Mouse (Mus musculus) liver, embryonic 11.5 days (tissue): ENCODE measurements around the gene Itgb6. TPM values are rescaled to one million over a fixed set of nuclear protein-coding genes. Genes with fewer than 3 reads are reported as not detected.

Source experiments
- ATAC-seq: fragments of 200-750 bp; cut with Nextera tagmentation; replicated peaks from 2 replicates; pipeline ENCODE4 v1.8.0; 2017; ENCODE audit warnings: moderate number of reproducible peaks, mild to moderate bottlenecking, moderate TSS enrichment, moderate library complexity; ENCODE audit not compliant: low FRiP score
- DNase-seq: peaks from one replicate; pipeline ENCODE4 v3.0.0-alpha.2; 2017; ENCODE audit warnings: low spot score
- H3K27ac ChIP-seq: fragments of 300-500 bp; sonication (generic); 2 replicates; pipeline ENCODE4 v1.5.1; 2014; ENCODE audit warnings: mild to moderate bottlenecking, low read depth, low read length, control low read depth
- H3K27me3 ChIP-seq: fragments of 300-500 bp; sonication (generic); replicated peaks from 2 replicates; pipeline ENCODE4 v1.6.1; 2014; ENCODE audit warnings: low read length, mixed read lengths; ENCODE audit not compliant: control insufficient read depth, insufficient read depth
- H3K36me3 ChIP-seq: fragments of 300-500 bp; sonication (generic); 2 replicates; pipeline ENCODE4 v1.6.1; 2014; ENCODE audit warnings: mild to moderate bottlenecking, low read length, moderate library complexity, mixed read lengths; ENCODE audit not compliant: control insufficient read depth, insufficient read depth
- H3K4me1 ChIP-seq: fragments of 300-500 bp; sonication (generic); replicated peaks from 2 replicates; pipeline ENCODE4 v1.6.1; 2014; ENCODE audit warnings: low read length, mixed read lengths; ENCODE audit not compliant: control insufficient read depth, insufficient read depth
- H3K4me2 ChIP-seq: fragments of 300-500 bp; sonication (generic); 2 replicates; pipeline ENCODE4 v1.6.1; 2014; ENCODE audit warnings: mild to moderate bottlenecking, control low read depth, moderate library complexity
- H3K4me3 ChIP-seq: fragments of 300-500 bp; sonication (generic); 2 replicates; pipeline ENCODE4 v1.5.1; 2014; ENCODE audit warnings: low read depth, low read length, control low read depth
- H3K9ac ChIP-seq: fragments of 300-500 bp; sonication (generic); 2 replicates; pipeline ENCODE4 v1.6.1; 2014; ENCODE audit warnings: low read depth, low read length, control low read depth
- H3K9me3 ChIP-seq: fragments of 300-500 bp; sonication (generic); 2 replicates; pipeline ENCODE4 v1.6.1; 2016; ENCODE audit warnings: low read length, inconsistent platforms, mixed read lengths; ENCODE audit not compliant: control insufficient read depth
- WGBS: fragments of 180-500 bp; shearing (Covaris S2); extraction: QIAGEN DNeasy Blood & Tissue Kit; methylation state at CpG from one replicate; pipeline ENCODE4 v1.1.7; 2014; 5-methylcytosine and 5-hydroxymethylcytosine counted together
- polyA plus RNA-seq: library from polyadenylated mRNA; unstranded; fragments of >200 nt; fragmentation: Nextera tagmentation; extraction: Ambion mirVana; gene quantifications from 2 replicates; pipeline ENCODE4 v1.2.1, GENCODE M21; 2014

Itgb6 gene
- polyA plus RNA-seq, 1 experiment from 2014 or later: 0.23 TPM

DNA sequence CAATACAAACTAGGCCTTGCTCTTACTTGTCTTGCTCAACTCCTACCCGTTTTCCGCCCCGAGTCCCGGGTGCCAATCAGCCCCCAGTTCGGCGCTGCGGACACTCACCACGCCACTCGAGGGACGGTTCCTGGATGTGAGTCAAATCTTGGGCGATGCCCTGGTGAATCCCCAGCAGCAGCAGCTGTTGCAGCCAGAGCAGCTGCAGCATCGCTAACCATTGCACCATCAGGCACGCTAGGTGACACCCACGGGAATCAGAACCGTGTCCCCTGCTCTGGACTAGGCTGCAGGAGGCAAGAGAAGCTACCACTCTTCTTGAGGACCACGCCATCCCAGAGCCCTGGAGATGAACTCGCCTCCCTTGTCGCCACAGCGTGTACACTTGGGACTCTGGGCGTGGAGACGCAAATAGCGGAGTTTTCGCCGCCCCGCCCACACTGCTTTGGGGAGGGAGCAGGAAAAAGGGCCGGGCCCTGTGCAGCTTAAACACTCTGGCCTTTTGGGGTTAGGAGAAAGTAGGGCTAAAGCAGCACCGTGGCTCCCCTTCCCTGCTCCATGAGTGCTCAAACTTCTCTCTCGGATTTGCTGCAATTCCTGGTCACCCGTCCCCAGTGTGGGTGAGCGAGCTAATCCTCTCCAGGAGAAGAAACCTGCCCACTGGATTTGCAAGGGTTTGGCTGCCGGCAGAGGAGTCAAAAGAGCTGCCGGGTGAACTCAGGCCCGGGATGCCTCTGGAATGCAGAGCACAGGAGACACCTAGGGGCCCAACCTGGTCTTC is 169.4 kb downstream of the Itgb6 start, which contains the start of gene Pla2r1:
Gene Pla2r1 (minus strand): TSS at position 407 of the 781 bp plus-strand sequence.
- Histone ChIP-seq H3K4me2 (peak within 1 kb of the TSS; percentile 86), H3K9me3 (no peaks in the 10 kb centered on the region), H3K4me1 (peaks cover 5% of the 10 kb centered on the region), H3K9ac (0 out of 2 replicates have a peak within 1 kb of the TSS, but pooled peaks have one; percentile 18), H3K27ac (no peak within 1 kb of the TSS), H3K4me3 (peak within 1 kb of the TSS; percentile 43), H3K36me3 (no peaks in the 10 kb centered on the region), H3K27me3 (no peaks in the 10 kb centered on the region; the same call in 1 of the 2 replicates)
- ATAC-seq (peak; percentile 43; the same call in 1 of the 2 replicates), DNase-seq (peak; percentile 62)
- 8% methylated on average over 33 of the region's 33 CpGs for WGBS

DNA sequence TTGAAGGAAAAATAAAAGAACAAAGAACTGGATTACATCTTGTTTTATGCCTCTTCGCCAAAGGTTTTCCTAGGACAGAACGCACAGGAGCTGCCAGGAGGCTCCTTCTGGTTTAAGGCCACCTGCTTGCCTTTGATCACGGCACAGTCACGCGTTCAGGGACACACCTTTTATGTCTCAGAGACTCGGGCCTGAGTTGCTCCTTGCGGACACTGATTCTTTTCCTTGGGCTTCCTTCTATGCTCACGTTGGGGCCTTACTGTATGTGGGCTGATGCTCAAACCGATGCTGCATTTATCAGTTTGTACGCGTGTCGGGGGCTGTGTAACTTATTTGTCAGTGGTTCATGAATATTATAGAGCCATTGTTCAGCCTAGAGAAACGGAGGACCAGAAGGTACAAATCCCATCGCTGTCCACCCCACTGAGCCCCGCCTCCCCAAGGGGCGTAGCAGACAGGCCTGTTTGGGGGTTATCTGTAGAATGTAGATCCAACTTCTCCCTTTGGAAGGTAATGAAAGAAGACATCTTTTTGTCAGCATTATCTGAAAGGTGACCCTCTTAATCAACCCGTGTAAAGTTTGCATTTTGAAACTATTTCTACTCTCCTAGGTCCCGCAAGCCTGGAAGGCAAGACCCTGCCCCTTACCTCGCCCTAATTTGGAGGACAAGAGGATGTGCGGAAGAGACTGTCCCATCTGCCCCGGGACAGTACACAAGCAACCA is 170.1 kb downstream of the Itgb6 start:
- H3K36me3 ChIP-seq: no peaks in the 10 kb centered on the region
- ATAC-seq (no peak), DNase-seq (no peak)
- no peaks in the 10 kb centered on the region for H3K9me3 ChIP-seq
- peaks cover 5% of the 10 kb centered on the region for H3K4me1 ChIP-seq
- 0 out of 2 replicates have a peak overlapping the region, but pooled peaks have one; percentile 18 for H3K9ac ChIP-seq
- peak overlapping the region; percentile 86 for H3K4me2 ChIP-seq
- H3K27me3 ChIP-seq: no peaks in the 10 kb centered on the region; the same call in 1 of the 2 replicates
- WGBS: 42% methylated on average over 21 of the region's 21 CpGs
- H3K4me3 ChIP-seq: peak overlapping the region; percentile 43
- H3K27ac ChIP-seq: no peak overlapping the region

DNA sequence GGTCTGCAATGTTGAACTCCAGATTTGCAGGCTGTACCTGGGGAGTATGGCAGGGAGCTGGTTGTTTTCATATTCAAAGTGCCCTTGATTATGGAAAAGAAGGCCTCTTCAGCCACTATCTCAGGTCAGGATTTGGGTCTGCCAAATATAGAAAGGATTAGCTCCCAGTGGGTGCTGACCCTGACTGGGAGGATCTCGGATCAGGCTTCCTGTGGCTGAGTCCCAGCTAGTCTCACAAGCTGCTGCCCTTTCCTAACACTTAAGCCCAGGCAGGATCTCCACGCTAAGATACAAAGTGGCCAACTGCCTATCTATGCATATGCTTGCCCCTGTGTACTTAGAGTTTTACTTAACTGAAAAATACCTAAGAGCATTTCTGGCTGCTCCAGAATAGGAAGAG is 170.8 kb downstream of the Itgb6 start:
- no peaks in the 10 kb centered on the region for H3K36me3 ChIP-seq
- no peak overlapping the region for H3K4me3 ChIP-seq
- H3K4me2 ChIP-seq: no peak overlapping the region
- no peak for DNase-seq
- no peaks in the 10 kb centered on the region for H3K9me3 ChIP-seq
- H3K27ac ChIP-seq: no peak overlapping the region
- no peak for ATAC-seq
- H3K4me1 ChIP-seq: peaks cover 5% of the 10 kb centered on the region
- H3K9ac ChIP-seq: no peak overlapping the region
- 49% methylated on average over 2 of the region's 2 CpGs for WGBS
- no peaks in the 10 kb centered on the region; the same call in 1 of the 2 replicates for H3K27me3 ChIP-seq

DNA sequence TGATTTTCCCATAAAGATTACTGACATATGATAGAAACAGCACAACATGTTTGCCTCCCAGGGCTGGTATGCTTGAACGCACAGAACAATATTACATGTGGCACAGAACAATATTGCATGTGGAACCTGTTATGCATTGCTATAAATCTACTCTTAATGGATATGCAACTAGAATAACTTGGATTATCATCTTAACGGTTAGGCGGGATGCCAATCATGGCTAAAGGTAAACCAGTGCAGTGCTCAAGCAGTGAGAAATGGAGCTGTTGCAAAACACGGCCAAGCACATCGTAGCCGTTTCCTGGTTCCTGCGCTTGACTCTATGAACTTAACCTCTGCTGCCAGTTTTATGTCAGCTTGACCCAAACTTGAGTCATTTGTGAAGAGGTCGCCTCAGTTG is 171.9 kb downstream of the Itgb6 start:
- H3K4me1 ChIP-seq: peaks cover 5% of the 10 kb centered on the region
- H3K9ac ChIP-seq: no peak overlapping the region
- H3K27me3 ChIP-seq: no peaks in the 10 kb centered on the region; the same call in 1 of the 2 replicates
- ATAC-seq: no peak
- DNase-seq: no peak
- no peak overlapping the region for H3K27ac ChIP-seq
- H3K36me3 ChIP-seq: no peaks in the 10 kb centered on the region
- no peak overlapping the region for H3K4me3 ChIP-seq
- no peaks in the 10 kb centered on the region for H3K9me3 ChIP-seq
- 92% methylated on average over 8 of the region's 8 CpGs for WGBS
- H3K4me2 ChIP-seq: no peak overlapping the region

DNA sequence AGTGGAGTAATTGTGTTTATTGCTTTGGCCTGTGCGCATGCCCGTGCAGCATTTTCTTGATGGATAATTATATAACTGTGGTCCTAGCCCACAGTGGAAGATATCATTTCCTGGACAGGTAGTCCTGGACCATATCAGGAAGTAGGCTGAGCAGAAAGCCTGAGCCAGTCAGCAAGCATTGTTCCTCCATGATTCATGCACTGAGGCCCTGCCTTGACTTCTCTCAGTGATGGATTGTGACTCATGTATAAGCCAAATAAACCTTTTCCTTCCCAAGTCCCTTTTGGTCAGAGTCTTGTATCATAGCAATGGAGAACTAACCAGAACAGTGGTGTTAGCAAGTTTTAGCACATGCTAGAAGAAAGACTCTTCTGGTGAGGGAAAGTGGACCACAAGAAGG is 172.6 kb downstream of the Itgb6 start:
- no peak for ATAC-seq
- no peak overlapping the region for H3K27ac ChIP-seq
- H3K4me3 ChIP-seq: no peak overlapping the region
- no peaks in the 10 kb centered on the region for H3K36me3 ChIP-seq
- no peaks in the 10 kb centered on the region; the same call in 1 of the 2 replicates for H3K27me3 ChIP-seq
- no peak for DNase-seq
- WGBS: 78% methylated on average over 2 of the region's 2 CpGs
- peaks cover 5% of the 10 kb centered on the region for H3K4me1 ChIP-seq
- no peak overlapping the region for H3K9ac ChIP-seq
- H3K4me2 ChIP-seq: no peak overlapping the region
- H3K9me3 ChIP-seq: no peaks in the 10 kb centered on the region

Other genes with a start within 250 kb of the Itgb6 start
- gene Pla2r1, start 169.3 kb downstream of the Itgb6 start, polyA plus RNA-seq: 0.55 and 0.58 TPM in 2 replicates
- 71.4 and 80.8 TPM in 2 replicates for gene Rbms1, start 240.5 kb upstream of the Itgb6 start, polyA plus RNA-seq